Mouse (Mus musculus) limb, embryonic 13.5 days (tissue): Measurements from ENCODE around the gene Mgat5b. TPM values are rescaled to one million over a fixed set of nuclear protein-coding genes. Genes with fewer than 3 reads are reported as not detected.
A peak's percentile ranks its signal among the peaks of the same experiment; 100 is the strongest.
"Not testable (repeated sequence)": the region's sequence is repeated elsewhere in the genome, so short reads cannot be mapped to it uniquely, and the experiment has no call there.

ENCODE experiments used
- ATAC-seq: fragments of 200-750 bp; cut with Nextera tagmentation; 2 replicates; pipeline ENCODE4 v1.8.0; 2017; ENCODE audit warnings: low read depth, moderate number of reproducible peaks, moderate TSS enrichment; ENCODE audit not compliant: low FRiP score
- H3K27ac ChIP-seq: fragments of 300-500 bp; sonication (generic); 2 replicates; pipeline ENCODE4 v1.5.1; 2015; ENCODE audit warnings: inconsistent platforms, mild to moderate bottlenecking, moderate library complexity
- H3K27me3 ChIP-seq: fragments of 300-500 bp; sonication (generic); 2 replicates; pipeline ENCODE4 v1.6.1; 2015; ENCODE audit warnings: mild to moderate bottlenecking, inconsistent platforms
- H3K36me3 ChIP-seq: fragments of 300-500 bp; sonication (generic); 2 replicates; pipeline ENCODE4 v1.6.1; 2015; ENCODE audit warnings: inconsistent platforms, mild to moderate bottlenecking, moderate library complexity
- H3K4me1 ChIP-seq: fragments of 300-500 bp; sonication (generic); 2 replicates; pipeline ENCODE4 v1.6.1; 2015; ENCODE audit warnings: inconsistent platforms
- H3K4me2 ChIP-seq: fragments of 300-500 bp; sonication (generic); replicated peaks from 2 replicates; pipeline ENCODE4 v1.6.1; 2015; ENCODE audit warnings: inconsistent platforms, mild to moderate bottlenecking, moderate library complexity
- H3K4me3 ChIP-seq: fragments of 300-500 bp; sonication (generic); 2 replicates; pipeline ENCODE4 v1.5.1; 2015; ENCODE audit warnings: moderate library complexity, mild to moderate bottlenecking, inconsistent platforms
- H3K9ac ChIP-seq: fragments of 300-500 bp; sonication (generic); 2 replicates; pipeline ENCODE4 v1.6.1; 2015; ENCODE audit warnings: mild to moderate bottlenecking, inconsistent platforms
- H3K9me3 ChIP-seq: fragments of 300-500 bp; sonication (generic); 2 replicates; pipeline ENCODE4 v1.6.1; 2016; ENCODE audit warnings: inconsistent platforms
- WGBS: fragments of 180-500 bp; shearing (Covaris S2); methylation state at CpG from one replicate; pipeline ENCODE4 v1.1.7; 2015; 5-methylcytosine and 5-hydroxymethylcytosine counted together
- polyA plus RNA-seq: library from polyadenylated mRNA; unstranded; fragments of >200 nt; fragmentation: Nextera tagmentation; extraction: Ambion mirVana; gene quantifications from 2 replicates; pipeline ENCODE4 v1.2.1, GENCODE M21; 2015

The Mgat5b gene
- polyA plus RNA-seq, 1 experiment from 2014 or later: 1.7 TPM

DNA sequence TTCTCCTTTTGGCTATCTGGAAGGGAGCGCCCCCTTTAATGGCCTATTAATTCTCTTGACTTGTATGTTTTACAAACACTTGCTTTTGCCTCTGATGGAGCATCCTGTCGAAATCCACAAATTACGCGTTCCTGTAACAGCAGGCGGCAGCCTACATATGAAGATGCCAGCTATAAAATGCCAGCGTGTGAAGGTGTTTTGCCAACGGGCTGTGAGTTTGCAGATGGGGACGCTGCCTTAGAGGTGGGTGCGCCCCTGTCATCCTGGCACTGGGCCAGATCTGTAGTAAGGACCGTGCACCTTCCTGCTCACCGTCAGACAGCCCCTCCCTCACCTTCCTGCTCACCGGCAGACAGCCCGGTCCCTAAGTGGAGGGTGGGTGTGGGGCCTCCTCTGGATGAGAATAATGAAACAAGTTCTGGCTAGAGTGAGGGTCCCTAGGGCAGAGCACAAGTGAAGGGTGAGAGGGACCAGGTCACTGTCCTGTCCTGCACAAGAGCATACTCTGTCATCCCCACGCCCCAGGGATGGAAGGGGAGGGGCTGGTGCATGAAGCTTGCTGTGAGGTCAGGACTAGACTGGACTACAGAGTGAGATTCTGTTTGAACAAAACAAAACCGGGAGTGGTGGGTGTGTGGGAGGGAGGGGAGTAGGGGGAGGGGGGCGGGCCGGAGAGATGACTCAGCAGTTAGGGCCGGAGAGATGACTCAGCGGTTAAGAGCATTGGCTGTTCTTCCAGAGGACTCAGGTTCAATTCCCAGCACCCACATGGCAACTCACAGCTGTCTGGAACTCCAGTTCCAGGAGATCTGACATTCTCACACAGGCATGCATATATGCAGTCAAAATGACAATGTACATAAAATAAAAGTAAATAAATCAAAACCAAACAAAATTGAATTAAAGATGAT is 24.9 kb upstream of the Mgat5b start:
- H3K27me3 ChIP-seq: no peaks in the 10 kb centered on the region
- H3K4me2 ChIP-seq: no peak overlapping the region
- no peak overlapping the region for H3K4me3 ChIP-seq
- H3K9me3 ChIP-seq: no peaks in the 10 kb centered on the region
- H3K9ac ChIP-seq: no peak overlapping the region
- no peak overlapping the region for H3K27ac ChIP-seq
- 51% methylated on average over 19 of the region's 19 CpGs for WGBS
- no peaks in the 10 kb centered on the region for H3K36me3 ChIP-seq
- no peak; the same call in 1 of the 2 replicates for ATAC-seq
- peaks cover 14% of the 10 kb centered on the region for H3K4me1 ChIP-seq

- WGBS: 76% methylated on average over 3 of the region's 3 CpGs
- no peak for ATAC-seq
- no peak overlapping the region for H3K9ac ChIP-seq
- H3K36me3 ChIP-seq: no peaks in the 10 kb centered on the region
- no peaks in the 10 kb centered on the region for H3K9me3 ChIP-seq
- no peak overlapping the region for H3K27ac ChIP-seq
- peaks cover 5% of the 10 kb centered on the region for H3K4me1 ChIP-seq
- no peak overlapping the region for H3K4me3 ChIP-seq
- H3K4me2 ChIP-seq: no peak overlapping the region
- no peaks in the 10 kb centered on the region for H3K27me3 ChIP-seq
Measured at GRCm38 (mm10) chr11:116895402-116895801, 23.3 kb upstream of the Mgat5b start.

DNA sequence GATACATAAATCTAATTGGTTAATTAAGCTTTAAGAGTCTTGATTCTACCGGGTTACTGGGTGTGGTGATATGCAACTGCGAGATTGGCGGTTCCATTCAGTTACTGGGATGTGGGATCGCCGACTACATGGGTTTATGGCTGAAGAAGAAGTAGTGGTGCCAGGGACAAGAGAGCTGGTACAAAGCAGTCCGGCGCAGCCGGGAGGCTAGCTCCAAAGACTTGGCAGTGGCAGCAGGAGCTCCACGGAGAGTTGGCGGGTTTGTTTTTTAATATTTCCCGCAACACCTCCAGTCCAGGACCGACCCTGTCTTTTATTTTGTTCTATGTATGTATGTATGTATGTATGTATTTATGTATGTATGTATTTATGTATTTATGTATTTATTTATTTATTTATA is 19.4 kb upstream of the Mgat5b start:
- Histone ChIP-seq H3K36me3 (no peaks in the 10 kb centered on the region), H3K27ac (no peak overlapping the region), H3K4me1 (no peaks in the 10 kb centered on the region), H3K9ac (no peak overlapping the region), H3K27me3 (peaks cover 6% of the 10 kb centered on the region), H3K4me2 (no peak overlapping the region), H3K4me3 (no peak overlapping the region), H3K9me3 (no peaks in the 10 kb centered on the region)
- WGBS: 92% methylated on average over 12 of the region's 12 CpGs
- ATAC-seq: no peak

GRCm38 (mm10) chr11:116902588-116902987 is 16.1 kb upstream of the Mgat5b start:
- not testable (repeated sequence) for H3K9ac ChIP-seq, H3K27ac ChIP-seq, H3K9me3 ChIP-seq, ATAC-seq, H3K4me3 ChIP-seq, H3K4me2 ChIP-seq, H3K36me3 ChIP-seq, H3K4me1 ChIP-seq
- WGBS: 91% methylated on average over 10 of the region's 10 CpGs
- H3K27me3 ChIP-seq: peaks cover 29% of the 10 kb centered on the region

GRCm38 (mm10) chr11:116905741-116906456 is 12.8 kb upstream of the Mgat5b start:
- ATAC-seq: no peak
- Histone ChIP-seq H3K36me3 (no peaks in the 10 kb centered on the region), H3K9ac (no peak overlapping the region), H3K9me3 (no peaks in the 10 kb centered on the region), H3K27me3 (peaks cover 31% of the 10 kb centered on the region), H3K4me1 (peaks cover 10% of the 10 kb centered on the region), H3K4me2 (peak overlapping the region; percentile 65), H3K4me3 (peak overlapping the region; percentile 33), H3K27ac (no peak overlapping the region)
- 2% methylated on average over 23 of the region's 23 CpGs for WGBS

- Histone ChIP-seq H3K4me3 (no peak overlapping the region), H3K4me2 (no peak overlapping the region), H3K9ac (no peak overlapping the region), H3K9me3 (no peaks in the 10 kb centered on the region), H3K36me3 (no peaks in the 10 kb centered on the region), H3K27me3 (peaks cover 43% of the 10 kb centered on the region), H3K4me1 (peaks cover 4% of the 10 kb centered on the region; the same call in 1 of the 2 replicates), H3K27ac (no peak overlapping the region)
- WGBS: 59% methylated on average over 16 of the region's 16 CpGs
- ATAC-seq: no peak
Measured at GRCm38 (mm10) chr11:116913573-116913972, 5.1 kb upstream of the Mgat5b start.

- Histone ChIP-seq H3K27ac (no peak overlapping the region), H3K4me2 (no peak overlapping the region), H3K9ac (no peak overlapping the region), H3K27me3 (peaks cover 51% of the 10 kb centered on the region), H3K4me3 (no peak overlapping the region), H3K9me3 (no peaks in the 10 kb centered on the region), H3K36me3 (no peaks in the 10 kb centered on the region), H3K4me1 (peaks cover 9% of the 10 kb centered on the region)
- WGBS: 67% methylated on average over 5 of the region's 5 CpGs
- no peak for ATAC-seq
Measured at GRCm38 (mm10) chr11:116914267-116914885, 4.3 kb upstream of the Mgat5b start.

- no peak for ATAC-seq
- no peak overlapping the region for H3K4me3 ChIP-seq
- H3K27ac ChIP-seq: no peak overlapping the region
- H3K4me2 ChIP-seq: no peak overlapping the region
- peaks cover 59% of the 10 kb centered on the region for H3K27me3 ChIP-seq
- WGBS: 87% methylated on average over 3 of the region's 3 CpGs
- H3K36me3 ChIP-seq: no peaks in the 10 kb centered on the region
- H3K9ac ChIP-seq: no peak overlapping the region
- no peaks in the 10 kb centered on the region for H3K9me3 ChIP-seq
- peaks cover 11% of the 10 kb centered on the region for H3K4me1 ChIP-seq
Measured at GRCm38 (mm10) chr11:116915241-116915640, 3.4 kb upstream of the Mgat5b start.

DNA sequence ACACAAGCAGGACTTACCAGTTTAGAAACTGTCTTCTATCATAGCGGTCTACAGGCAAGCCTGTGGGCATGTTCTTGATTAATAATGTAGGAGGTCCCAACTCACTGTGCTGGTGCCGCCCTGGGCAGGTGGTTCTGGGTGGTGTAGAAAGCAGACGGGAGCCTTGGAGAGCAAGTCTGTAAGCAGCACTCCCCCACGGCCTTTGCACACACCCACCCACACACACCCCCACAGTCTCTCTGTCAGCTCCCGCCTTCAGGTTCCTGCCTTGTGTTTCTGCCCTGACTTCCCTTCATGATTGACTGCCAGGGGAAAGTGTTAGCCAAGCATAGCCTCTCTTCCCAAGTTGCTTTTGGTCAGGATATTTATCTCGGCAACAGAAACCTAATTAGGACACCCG is 1.3 kb upstream of the Mgat5b start:
- 44% methylated on average over 7 of the region's 7 CpGs for WGBS
- Histone ChIP-seq H3K9me3 (no peaks in the 10 kb centered on the region), H3K4me1 (peaks cover 12% of the 10 kb centered on the region), H3K27ac (no peak overlapping the region), H3K36me3 (no peaks in the 10 kb centered on the region), H3K4me2 (no peak overlapping the region), H3K9ac (no peak overlapping the region), H3K4me3 (no peak overlapping the region), H3K27me3 (peaks cover 77% of the 10 kb centered on the region)
- ATAC-seq: no peak

- Histone ChIP-seq H3K4me2 (peak overlapping the region; percentile 99), H3K27ac (no peak overlapping the region), H3K36me3 (no peaks in the 10 kb centered on the region), H3K27me3 (peaks cover 88% of the 10 kb centered on the region), H3K9me3 (no peaks in the 10 kb centered on the region), H3K4me3 (peak overlapping the region; percentile 63), H3K4me1 (peaks cover 22% of the 10 kb centered on the region), H3K9ac (peak overlapping the region; percentile 75)
- 2% methylated on average over 53 of the region's 58 CpGs for WGBS
- ATAC-seq: no peak
Measured at GRCm38 (mm10) chr11:116919186-116920020, 740 bp downstream of the Mgat5b start.

DNA sequence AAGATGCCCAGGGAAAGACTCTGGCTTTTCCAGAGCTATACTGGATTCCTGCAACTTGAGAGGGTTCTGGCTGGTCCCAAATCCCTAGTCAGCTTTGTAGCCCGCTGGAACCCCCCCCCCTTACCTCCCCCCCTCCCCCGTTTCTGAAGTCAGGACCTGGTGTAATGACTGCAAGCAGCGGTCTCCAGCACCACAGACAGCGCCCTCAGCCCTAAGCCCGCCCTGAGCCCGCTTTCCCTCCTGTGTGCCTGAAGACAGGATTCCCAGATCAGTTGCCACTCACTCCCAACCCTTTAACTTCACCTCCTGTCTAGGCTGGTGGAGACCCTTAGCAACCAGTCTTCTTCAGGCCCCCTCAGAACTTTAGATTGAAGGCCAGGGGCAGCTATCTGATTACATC is 2.1 kb downstream of the Mgat5b start:
- H3K36me3 ChIP-seq: no peaks in the 10 kb centered on the region
- no peaks in the 10 kb centered on the region for H3K9me3 ChIP-seq
- H3K27ac ChIP-seq: no peak overlapping the region
- no peak overlapping the region for H3K4me3 ChIP-seq
- no peak for ATAC-seq
- H3K4me2 ChIP-seq: no peak overlapping the region
- peaks cover 25% of the 10 kb centered on the region for H3K4me1 ChIP-seq
- WGBS: 2% methylated on average over 6 of the region's 6 CpGs
- H3K27me3 ChIP-seq: peaks cover 79% of the 10 kb centered on the region
- H3K9ac ChIP-seq: no peak overlapping the region
